Mouse (Mus musculus): ENCODE measurements around the gene Mtf2. TPM values are rescaled to one million over a fixed set of nuclear protein-coding genes. Genes with fewer than 3 reads are reported as not detected.

Gene Mtf2
- polyA plus RNA-seq, 1 experiment from 2014 or later: 103 TPM

Other genes starting within 250 kb of the Mtf2 start
- 0.64 and 0.95 TPM in 2 replicates for gene Ube2d2b, start 235.6 kb upstream of the Mtf2 start, polyA plus RNA-seq (2014; fragmentation: Nextera tagmentation; extraction: Ambion mirVana)
- 65.6 and 74.6 TPM in 2 replicates for gene Evi5, start 190.6 kb upstream of the Mtf2 start, polyA plus RNA-seq (2014; fragmentation: Nextera tagmentation; extraction: Ambion mirVana)
- gene Rpl5, start 165.2 kb upstream of the Mtf2 start, polyA plus RNA-seq (2014; fragmentation: Nextera tagmentation; extraction: Ambion mirVana): 85.7 and 92.5 TPM in 2 replicates
- gene Fam69a, start 78.6 kb upstream of the Mtf2 start, polyA plus RNA-seq (2014; fragmentation: Nextera tagmentation; extraction: Ambion mirVana): 18.3 and 22.0 TPM in 2 replicates
- gene Tmed5, start 66.9 kb downstream of the Mtf2 start, polyA plus RNA-seq (2014; fragmentation: Nextera tagmentation; extraction: Ambion mirVana): 40.1 and 43.2 TPM in 2 replicates
- 10.7 and 12.5 TPM in 2 replicates for gene Ccdc18, start 67.2 kb downstream of the Mtf2 start, polyA plus RNA-seq (2014; fragmentation: Nextera tagmentation; extraction: Ambion mirVana)
- 37.2 and 49.9 TPM in 2 replicates for gene Dr1, start 203.2 kb downstream of the Mtf2 start, polyA plus RNA-seq (2014; fragmentation: Nextera tagmentation; extraction: Ambion mirVana)
- gene Pigg, start 246.9 kb downstream of the Mtf2 start, polyA plus RNA-seq (2014; fragmentation: Nextera tagmentation; extraction: Ambion mirVana): 2.5 and 3.1 TPM in 2 replicates

Data from kidney, embryonic 14.5 days (tissue).